Mouse (Mus musculus) adrenal gland, postnatal 36 days (tissue): Measurements from ENCODE around the gene Ccng2. TPM values are rescaled to one million over a fixed set of nuclear protein-coding genes. Genes with fewer than 3 reads are reported as not detected.
A peak's percentile ranks its signal among the peaks of the same experiment; 100 is the strongest.

ENCODE experiments used
- DNase-seq, 2 experiments: peaks; one replicate each; pipeline ENCODE4 v3.0.0; 2021; ENCODE audit warnings: mixed read lengths in 1 of 2
- long read RNA-seq, 2 experiments: library from polyadenylated mRNA; stranded (forward); transcript quantifications; one replicate each; pipeline ENCODE4 v2.0.0; 2021; ENCODE audit warnings: borderline sequencing depth in 2 of 2
- total RNA-seq, 2 experiments: library from RNA; stranded (reverse); gene quantifications; 2 replicates each; pipeline ENCODE4 v1.2.3; 2021

The Ccng2 gene
- total RNA-seq, result 10 to 100 TPM; 23.4 to 32.6 TPM
- long read RNA-seq, experiment 1, transcript Ccng2-201 (8 exons, 2,810 nt), result major isoform, 33 of 40 reads
- long read RNA-seq, experiment 1, partial matches to known transcripts, result 3 of 40 reads
- long read RNA-seq, experiment 1, other reads (novel, unspliced or antisense), result 2 of 40 reads
- long read RNA-seq, experiment 2, transcript Ccng2-201 (8 exons, 2,810 nt), result major isoform, 6 of 9 reads
- long read RNA-seq, experiment 2, partial matches to known transcripts, result 1 of 9 reads
- long read RNA-seq, experiment 2, other reads (novel, unspliced or antisense), result 2 of 9 reads

DNA sequence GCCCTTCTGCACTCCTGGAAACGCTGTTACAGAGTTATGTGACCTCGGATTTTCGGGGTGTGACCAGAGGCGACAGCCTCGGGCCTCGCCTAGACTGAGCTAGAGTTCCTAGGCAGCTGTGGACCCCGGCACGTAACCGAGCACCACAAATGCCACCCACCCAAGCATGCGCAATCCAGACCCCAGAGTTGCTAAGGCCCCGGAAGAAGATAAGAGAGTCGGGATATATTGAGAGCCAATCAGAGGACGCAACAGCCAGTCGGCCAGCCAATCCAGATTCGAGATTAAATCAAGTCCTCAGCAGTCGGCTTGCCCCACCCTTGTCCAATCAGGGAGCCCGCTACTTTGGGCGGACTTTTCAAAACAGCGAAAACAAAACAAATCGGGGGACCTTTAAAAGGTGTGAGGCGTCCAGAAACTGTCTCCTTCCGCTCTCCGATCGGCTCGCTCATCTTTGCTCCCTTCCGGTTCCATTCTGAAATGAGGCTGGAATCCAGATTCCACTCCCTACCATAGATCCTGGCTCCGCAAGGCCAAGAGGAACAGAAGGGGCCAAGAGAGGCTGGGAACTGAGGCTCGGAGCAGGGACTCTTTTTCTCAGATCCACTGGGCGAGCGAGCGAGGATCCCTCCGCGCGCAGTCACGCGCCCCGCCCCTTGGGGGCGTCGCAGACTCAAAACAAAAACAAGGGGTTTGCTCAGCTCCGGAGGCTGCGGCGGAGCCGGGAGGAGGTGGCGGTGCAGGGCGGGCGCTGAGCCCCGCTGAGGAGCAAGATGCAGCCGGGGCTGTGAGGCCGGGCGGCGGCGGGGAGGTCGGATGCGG, at the start of gene Ccng2:
TSS of gene Ccng2 (plus strand) at position 375 of the 822 bp plus-strand sequence.
- DNase-seq, result peak; percentile 96

DNA sequence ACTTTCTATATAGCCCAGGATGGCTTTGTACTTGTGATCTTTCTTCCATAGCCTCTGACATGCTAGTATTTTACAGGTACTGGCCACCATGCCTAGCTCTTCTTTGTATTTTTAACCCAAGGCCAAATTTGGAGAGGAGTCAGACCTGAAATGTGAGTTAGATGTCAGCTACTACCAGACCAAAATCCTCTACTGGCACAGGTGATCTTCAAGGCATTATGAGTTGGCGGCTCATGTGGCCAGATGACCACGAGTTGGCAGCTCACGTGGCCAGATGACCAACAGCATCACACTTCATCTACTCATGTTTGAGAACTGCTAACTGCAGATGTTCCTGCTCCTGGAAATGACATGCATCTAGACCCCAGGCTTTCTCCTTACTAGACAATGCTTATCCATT, 48.7 kb upstream of the Ccng2 start:
- DNase-seq, result no peak

DNA sequence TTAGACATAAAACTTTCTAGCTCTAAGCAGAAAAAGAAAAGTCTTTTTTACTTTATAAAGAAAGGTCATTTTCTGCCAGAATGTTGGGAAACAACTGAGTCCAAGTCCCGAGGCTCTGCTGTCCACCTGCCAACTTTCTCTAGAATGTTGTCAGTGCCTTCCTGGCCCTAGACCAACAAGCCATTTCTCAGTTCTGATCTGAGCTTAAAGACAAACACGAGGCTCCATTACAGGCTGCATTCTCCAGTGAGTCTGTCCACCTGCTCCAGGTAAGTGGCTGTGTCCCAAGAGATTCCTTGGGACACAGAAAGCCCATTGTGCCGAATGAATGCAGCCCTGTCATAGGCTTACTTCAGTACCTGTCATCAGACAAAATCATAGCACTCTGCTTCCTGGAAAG, 45.4 kb upstream of the Ccng2 start:
- peak; percentile 55 to 57 for DNase-seq

DNA sequence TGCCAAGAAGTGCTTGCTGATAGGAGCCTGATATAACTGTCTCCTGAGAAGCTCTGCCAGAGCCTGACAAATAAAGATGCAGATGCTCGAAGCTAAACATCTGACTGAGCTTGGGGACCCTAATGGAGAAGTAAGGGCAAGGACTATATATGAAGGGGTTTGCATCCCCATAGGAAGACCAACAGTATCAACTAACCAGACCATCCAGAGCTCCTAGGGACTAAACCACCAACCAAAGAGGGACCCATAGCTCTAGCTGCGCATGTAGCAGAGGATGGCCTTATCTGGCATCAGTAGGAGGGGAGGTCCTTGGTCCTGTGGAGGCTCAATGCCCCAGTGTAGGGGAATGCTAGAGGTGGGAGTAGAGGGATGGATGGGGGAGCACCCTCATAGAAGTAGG, 42.5 kb upstream of the Ccng2 start:
- DNase-seq, result no peak

DNA sequence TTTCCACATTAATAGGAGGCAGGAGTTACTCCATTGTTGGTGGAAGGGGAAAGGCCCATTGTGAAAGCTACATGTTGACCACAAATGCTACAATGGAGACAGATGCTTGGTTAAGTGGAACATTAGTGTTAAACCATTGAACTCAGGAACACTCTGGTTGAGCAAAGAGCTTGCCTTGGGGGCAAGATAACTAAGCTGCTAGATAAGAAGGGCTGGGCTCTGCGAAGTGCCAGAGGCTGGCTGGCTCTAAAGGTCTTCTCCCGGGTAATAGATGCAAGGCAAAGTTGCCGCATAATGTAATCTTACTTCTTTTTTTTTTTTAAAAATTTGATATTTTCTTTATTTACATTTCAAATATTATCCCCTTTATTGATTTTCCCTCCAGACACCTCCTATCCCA, 39.9 kb upstream of the Ccng2 start:
- DNase-seq, result no peak

DNA sequence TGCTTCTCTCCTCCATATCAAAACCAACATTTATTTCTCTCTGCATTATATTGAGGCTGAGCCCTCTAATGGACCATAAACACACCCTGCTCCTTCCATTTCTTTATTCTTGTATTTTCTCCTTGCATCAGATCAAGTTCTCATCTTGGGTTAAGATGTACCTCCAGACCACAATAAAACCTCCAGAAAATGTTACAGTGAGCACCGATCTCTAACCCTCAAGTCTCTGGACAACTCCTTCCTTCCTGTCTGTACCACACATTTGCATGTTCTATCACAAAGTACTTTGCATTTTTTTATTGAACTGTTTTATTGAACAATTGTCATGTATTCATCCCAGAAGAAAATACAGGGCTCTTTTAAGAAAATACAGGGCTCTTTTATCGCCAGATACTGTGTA, 37.5 kb upstream of the Ccng2 start:
- DNase-seq, result no peak

DNA sequence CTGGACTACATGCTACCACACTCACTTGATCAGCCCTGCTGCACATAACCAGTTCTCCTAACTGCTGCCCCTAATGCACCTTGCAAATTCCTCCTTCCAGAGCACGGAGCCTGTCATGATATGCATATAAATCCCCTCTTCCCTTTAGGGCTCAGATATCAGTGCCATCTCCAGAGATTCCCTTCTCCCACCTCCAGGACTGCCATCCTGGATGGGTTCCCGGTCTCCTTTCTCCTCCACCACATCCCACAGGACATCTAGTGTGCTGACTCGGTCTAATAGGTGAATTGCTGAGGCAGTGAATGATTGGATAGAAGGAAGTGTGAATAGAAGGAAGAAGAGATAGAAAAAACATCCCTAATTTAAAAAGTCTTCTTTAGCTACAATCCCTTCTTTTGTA, 35.3 kb upstream of the Ccng2 start:
- no peak for DNase-seq

DNA sequence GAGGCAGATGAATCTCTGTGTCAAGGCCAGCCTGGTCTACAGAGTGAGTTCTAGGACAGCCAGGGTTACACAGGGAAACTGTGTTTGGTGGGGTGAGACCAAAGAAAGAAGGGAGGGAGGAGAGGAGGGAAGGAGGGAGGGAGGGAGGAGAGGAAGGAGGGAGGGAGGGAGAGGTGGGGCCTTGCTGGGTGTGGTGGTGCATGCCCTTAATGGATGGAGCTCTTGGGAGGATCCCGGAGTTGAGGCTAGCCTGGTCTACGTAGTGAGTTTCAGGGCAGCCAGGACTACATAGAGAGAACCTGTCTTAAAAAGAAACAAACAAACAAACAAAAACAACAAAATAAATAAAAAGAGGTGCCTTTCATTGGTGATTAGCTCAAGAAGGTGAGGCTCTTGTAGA, 34.2 kb upstream of the Ccng2 start:
- no peak for DNase-seq

DNA sequence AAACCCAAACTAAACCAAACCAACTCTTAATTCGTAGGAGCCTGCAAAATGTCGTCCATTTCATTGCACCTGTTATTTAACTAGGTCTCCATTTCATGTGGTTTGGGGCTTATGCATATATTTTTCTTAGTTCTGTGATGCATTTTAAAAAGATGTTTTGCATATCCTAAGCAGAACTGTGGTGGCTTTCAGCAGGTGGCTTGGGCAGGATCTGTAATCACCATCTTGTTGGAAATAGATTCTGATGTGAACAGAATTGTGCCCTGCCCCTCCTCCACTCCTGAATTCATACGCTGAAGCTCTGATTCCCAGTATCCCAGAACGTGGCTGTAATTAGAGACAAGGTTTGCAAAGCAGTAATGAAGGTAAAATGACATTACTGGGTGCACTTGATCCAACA, 32.9 kb upstream of the Ccng2 start:
- no peak for DNase-seq

DNA sequence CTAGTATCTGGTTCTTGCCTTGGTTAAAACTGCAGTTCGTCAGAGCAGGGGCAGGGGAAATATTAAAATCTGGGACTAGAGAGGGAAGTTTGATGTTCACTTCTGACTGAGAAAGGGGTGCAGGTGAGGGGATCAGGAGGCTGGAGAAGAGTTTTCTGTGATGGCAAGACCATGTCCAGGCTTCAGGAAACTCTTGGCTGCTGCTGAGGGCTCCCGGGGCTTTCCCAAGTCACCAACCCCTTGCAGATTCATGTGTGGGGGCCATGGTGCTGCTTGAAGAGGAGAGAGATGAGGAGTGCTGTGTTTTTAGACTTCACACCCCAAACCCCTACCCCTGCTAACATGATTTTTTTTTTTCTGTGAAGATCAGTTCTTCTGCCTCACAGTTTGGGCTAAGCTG, 32.5 kb upstream of the Ccng2 start:
- no peak for DNase-seq

DNA sequence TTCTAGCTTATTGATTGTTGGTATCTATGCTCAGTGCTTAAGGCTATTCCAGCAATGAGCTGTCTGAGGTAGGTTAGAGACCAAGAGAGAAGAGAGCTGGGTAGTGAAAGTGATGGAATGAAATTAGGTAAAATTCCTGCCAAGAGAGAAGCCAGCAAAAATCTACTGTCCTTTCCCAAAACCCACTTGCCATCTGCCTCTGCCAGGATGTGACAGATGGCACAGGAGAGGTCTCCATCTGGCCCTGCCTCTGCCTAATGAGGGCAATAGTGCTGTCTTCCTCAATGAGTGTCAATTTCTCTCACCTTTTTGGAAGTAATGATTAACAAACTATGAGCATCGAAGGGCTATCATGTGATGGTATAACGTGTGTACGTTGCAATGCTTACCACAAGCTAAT, 31.2 kb upstream of the Ccng2 start:
- DNase-seq, result no peak

DNA sequence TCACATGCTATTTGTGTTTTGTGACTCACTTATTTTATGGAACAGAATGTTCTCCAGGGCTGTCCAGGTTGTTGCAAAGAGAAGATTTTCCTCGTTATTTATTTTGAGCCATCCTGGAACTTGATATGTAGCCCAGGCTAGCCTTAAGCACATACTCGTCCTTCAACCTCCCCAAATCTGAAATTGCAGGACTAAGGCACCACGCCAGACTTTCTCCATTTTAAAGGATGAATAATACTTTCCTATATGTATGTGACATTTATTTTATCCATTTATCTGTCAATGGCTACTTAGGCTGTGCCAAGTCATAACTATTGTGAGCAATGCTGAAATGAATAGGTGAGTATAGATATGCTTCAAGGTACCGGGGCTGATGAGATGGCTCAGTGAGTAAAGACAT, 30.5 kb upstream of the Ccng2 start:
- DNase-seq, result no peak

DNA sequence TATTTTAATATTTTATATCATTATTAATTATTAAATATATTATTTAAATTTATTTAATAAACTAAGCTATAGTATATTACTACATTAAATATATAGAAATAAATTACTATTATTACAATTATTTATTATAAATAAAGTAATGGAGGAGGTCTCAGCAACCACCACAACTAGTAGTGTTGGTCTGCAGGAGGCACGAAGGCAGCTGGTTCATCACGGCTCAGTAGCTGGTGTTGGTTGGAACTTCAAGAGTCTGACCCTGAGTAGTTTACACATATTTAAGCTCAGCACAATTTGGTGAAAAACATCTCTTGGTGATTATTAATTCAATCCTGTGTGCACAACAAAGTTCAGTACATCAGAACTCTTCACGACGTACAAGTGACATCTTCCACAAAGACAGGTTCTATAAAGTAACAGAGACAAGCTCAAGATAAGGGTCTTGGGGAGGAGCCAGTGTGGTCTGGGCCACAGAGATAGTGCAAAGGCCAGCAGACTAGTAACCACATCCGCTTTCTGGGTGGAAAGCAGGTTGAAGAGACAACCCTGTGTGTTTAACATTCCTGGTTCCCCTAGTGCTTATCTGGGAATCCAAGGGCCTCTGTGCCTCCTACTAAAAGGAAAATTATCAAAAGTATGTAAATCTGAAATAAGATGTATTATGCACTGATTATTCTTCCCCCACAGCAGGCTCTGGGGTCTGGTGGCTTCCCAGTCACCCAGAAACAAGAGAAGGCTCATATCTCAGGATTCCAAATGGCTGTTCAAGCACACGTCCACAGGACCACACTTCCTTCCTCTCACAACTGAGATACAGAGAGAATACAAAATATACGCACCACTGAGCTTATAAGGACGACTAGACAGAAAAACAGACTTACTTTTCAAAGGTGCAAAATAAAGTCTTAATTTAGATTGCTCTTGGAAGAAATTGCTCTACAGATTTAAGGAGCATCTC, 27.2 kb upstream of the Ccng2 start:
- no peak for DNase-seq

DNA sequence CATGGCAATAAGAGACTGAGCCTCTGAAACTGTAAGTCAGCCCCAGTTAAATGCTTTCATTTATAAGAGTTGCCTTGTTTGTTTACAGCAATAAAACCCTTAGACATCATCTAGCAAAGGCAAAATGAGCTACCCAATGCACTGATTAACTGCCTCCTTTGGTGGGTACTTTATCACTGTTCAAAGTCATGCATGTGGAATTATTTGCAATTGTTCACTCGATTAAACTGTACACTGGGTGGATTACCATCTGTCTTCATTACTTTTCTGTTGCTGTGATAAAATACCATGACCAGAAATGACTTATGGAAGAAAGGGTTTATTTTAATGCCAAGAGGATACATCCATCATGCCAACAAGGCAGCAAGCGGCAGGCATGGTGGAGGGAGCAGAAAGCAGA, 21.8 kb upstream of the Ccng2 start:
- no peak for DNase-seq

DNA sequence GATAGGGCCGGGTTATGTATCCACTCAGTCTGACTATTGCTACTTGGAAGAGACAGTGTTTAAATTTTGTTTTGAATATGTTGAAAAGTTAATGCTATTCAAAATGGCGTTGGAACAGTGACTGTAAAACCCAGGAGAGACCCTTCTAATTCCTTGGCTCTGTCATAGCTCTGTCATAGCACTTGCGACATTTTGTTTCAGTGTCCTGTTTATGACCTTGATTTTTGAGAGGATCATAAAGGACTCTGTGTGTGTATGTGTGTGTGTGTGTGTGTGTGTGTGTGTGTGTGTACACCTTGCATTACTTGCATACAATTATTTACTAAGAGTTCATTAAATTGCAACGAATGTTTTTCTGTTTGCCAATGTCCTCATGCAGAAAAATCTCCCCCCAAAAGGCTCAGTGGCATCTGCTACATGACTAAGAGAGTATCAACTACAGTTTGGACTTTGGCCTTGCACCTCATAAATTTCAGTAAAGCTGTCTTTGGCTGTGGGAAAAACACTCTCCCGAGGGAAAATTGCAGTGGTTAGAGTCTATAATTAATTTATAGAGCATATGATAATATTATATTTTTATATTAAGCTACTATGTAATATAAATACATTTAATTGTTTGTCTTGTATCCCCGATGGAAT, 17.0 kb upstream of the Ccng2 start:
- DNase-seq, result peak in 1 of 2 experiments; percentile 6

DNA sequence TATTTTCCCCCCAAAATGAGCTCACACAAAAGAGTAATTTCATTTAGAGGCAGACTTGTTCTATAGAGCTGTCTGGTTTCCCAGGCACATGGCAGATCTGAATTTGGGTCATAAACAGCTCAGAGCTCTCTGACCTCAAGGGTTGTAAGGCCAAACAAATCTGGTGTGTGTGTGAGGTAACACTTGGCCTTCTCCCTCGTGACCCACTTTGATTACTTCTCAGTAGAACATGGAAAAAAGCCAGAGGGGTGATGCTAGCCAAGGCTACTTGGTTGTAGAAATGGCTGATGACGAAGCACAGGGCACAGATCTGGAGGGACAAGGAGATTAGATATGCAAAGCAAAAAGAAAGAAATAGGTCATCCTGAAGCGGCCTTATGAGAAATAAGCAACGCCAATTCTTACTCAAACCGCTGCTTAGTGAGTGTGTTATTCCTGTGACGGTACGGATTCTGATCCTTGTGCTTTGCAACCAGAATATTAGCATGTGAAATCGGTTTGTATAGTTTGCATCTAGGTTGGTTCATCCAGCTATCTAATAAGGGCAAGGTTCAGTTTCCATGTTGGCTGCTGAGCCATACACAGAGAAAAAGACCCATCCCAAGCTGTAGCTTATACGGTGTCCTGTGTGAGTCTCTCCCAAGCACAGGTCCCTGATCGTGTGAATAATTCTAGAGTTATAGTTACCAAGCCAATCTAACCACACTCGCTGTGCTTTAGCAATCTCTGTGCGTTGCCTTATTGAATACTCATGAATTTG, 15.9 kb upstream of the Ccng2 start:
- DNase-seq, result peak; percentile 69 to 79

DNA sequence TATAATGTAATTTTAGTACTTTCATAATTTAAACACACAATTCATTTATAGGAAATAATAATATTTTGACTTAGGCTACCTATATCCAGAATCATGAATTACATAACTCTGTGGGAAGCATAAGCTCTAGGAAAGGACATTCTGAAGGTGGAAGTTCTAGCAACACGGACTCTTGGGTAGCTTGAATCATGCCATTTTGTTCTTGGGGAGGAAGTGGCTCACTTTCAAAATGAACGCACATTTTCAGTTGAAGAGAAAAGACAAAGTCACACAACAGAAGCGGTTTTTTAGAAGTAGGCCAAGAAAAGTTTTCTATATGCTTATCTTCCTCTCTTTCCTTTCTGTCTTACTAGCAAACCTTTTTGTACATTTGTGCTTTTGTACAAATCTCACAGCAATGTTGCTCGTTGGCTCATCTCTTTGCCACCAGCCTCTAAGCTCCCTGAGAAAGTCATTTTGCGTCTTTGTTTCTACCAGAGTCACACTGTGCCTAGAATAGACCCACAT, 11.2 kb upstream of the Ccng2 start:
- DNase-seq, result no peak

DNA sequence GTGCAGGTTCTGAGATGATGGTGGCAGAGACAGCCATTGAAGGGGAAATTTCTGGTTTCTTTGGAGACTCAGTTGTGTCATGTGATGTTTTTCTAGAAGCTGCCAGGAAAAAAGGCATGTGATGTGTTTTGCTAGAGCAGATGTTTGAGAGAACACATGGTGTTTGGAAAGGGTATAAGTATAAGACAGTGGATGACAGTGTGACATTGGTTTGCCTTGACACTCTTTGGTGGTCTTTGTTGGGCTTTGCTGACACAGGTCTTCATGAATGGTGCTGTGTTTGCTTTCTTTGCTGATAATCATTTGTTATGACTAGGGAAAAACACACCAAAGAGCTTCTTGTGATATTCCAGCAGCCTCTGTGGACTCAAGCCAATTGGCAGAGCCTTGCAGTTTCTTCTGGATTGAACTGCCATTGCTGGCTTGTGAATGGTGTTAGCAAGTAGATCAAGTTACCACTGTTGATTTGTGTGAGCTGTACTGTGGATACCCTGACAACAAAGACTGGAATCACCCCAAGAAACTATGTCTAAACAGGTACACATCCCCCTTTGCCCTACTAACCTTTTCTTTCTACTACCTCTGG, 10.1 kb upstream of the Ccng2 start:
- DNase-seq, result no peak

DNA sequence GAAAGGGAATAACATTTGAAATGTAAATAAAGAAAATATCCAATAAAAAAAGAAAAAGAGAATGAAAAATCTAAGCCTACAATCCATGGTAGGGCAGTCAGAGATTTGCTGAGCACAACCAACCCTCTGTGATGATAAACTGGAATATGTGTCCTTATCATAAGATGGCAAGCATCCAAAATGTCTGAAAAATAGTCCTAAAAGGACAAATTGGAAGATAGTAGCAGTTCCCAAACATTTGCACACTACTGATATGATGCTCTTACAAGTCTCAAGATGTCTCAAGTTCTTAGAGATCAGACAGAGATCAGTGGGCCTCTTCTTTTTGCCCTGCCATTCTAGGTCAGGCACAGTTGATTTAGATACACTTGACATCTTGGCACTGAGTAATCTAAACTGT, 7.7 kb upstream of the Ccng2 start:
- no peak for DNase-seq

DNA sequence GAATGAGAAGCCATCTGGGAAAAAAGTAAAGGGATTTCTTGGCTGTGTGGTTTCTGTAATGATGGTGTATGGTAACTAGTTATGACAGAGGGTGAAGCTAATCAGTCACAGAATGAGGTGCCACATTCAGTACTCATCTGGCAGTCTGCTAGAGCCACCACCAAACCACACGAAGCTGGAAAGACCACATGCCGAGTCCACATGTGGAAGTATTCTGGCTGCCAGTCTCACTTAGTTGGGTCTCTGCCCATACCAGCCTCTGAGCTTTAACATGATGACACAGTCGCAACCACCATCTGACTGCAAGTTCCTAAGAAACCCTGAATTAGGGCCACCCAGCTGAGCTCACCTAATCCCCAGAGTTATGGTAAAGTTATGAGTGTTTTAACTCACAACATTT, 6.1 kb upstream of the Ccng2 start:
- no peak for DNase-seq

DNA sequence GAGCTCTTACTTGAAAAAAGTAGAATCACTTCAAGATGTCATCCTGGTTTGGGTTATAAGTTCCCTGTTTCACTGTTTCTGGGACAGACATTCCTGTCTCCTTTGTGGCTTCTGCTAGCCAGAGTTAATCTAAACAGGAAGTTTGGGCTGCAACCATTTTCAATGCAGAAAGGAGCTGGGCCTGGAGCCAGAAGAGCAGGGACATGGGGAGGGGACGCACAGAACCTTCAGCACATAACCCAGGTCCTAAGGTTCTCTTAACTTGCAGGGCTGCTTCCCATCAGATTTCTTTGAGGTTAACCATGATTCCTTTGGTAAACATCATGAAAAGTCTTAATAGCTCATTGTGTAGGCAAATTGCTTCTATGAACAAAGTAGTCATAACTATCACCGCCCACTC, 4.3 kb upstream of the Ccng2 start:
- DNase-seq, result no peak
